Mouse (Mus musculus) common myeloid progenitor, adult 5-6 weeks (primary cell): ENCODE measurements around the gene Rrp9. TPM values are rescaled to one million over a fixed set of nuclear protein-coding genes. Genes with fewer than 3 reads are reported as not detected.

Experiments
- ATAC-seq: replicated peaks from 2 replicates; pipeline ENCODE4 v1.8.0; 2016; ENCODE audit warnings: low read depth, mild to moderate bottlenecking, moderate TSS enrichment, inconsistent platforms; ENCODE audit not compliant: poor library complexity, severe bottlenecking
- total RNA-seq: library from RNA; stranded (forward); fragments of 200-1000, 187-1606 nt; gene quantifications from 2 replicates; pipeline ENCODE4 v1.2.3, GENCODE M21; 2017

Rrp9 gene
- total RNA-seq, 1 experiment from 2014 or later = 43.9 TPM

DNA sequence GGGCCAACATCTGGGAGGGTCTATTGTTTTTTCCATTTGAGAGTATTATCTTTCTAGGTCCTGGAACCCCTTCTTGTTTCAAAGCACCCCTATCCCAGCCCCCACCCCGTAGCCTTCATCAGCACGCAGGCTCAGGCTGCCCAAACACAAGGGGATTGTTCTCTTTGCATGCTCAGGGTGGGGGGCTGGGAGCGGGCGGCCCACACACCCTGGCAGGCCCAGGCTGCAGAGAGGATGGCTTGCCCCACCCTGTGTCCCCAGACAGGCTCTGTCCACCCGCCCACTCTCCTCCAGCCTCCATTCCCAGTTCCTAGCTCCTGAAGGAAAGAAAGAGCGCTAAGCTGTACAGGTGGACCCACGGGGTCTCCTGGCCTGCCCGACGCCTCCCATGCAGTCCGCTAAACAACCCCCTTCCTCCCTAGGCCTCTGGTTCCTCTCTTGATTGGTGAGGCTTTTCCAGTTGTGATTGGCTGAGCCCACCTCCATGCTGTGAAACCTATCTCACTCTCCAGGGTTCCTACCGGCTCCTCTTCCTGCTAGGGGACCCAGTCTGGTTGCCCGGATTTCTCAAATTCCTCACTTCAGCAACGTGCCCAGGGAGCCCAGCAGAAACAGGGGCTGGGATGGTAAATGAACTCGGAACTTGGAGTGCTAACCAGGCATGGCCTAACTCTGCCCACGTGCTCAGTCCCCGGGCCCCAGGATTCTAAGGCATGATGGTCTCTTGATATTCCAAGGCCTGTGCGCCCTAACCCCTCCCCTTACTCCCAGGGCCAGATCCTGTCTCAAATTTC lies 20.7 kb upstream of the Rrp9 start:
- no peak for ATAC-seq

DNA sequence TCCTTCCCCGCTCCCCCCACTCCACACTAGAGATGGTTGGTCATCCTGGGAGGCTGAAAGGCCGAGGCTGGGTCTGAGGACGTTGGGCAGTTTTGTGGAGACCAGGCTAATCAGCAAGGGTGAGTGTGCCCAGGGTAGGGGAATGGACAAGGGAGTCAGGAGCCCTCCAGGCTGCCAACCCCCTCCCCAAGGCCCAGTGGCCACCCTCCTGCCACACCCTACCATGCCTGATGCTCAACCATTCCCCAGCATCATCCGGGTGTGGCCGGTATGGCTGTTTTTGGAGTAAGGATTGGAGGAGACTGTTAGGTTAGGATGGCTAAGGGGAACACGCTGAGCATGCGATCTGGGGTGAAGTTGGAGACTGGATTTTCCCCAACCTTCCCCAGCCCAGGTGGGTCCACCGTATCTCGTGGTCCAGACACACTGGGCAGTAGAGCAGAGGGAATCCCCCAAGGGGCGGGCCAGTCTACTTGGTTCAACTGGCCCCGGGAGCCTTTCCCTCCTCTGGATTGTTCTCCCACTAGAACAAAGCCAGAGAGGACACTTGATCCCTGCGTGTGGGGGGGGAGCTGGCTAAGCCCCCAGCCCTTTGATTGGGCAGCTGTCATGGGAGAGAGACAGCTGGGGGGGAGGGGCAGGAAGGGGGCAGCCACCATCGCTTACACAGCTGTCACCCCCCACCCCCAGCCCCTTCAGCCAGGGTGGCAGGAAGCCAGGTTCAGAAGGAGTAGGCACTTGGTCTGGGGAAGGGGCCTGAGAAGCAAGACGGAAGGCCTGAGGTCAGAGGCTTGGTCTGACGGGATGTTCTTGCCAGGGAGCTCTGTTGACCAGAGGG lies 19.2 kb upstream of the Rrp9 start:
- ATAC-seq = no peak

DNA sequence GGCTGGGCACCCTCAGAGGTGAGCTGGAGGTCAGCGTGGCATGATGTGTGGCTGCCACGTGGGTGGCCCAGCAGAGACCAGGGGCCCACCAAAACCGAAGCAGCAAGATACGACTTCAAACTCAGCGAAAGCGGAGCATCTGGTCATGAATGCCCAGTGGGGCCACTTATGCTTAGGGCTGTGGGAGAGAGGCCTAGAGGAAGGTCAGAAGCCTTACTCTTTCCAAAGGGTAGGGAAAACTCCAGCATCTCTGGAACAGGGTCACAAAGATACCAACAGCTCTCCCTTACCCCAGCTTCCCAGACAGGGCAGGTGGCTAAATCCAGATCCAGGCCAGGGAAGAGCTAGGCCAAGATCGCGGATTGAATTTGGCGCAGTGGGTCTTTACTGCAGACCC lies 18.6 kb upstream of the Rrp9 start:
- no peak for ATAC-seq

DNA sequence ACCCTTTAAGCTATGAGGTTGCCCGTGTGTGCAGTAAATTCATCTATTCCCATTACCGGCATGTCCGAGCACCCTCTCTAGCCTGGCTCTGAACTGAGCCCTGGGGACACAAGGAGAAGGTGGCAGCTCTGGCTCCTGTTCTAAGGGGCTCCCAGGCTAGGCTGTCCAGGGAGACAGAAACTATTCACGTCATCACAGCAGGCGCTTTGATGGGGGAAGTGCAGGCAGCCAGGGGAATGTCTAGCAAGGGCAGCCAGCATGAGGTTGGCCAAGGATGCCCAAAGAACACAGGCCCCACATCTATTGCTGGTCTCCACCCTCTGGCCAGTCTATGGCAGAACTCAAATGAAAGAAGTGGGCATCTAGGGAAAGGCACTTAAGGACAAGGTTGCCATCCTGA lies 17.8 kb upstream of the Rrp9 start:
- ATAC-seq = no peak

DNA sequence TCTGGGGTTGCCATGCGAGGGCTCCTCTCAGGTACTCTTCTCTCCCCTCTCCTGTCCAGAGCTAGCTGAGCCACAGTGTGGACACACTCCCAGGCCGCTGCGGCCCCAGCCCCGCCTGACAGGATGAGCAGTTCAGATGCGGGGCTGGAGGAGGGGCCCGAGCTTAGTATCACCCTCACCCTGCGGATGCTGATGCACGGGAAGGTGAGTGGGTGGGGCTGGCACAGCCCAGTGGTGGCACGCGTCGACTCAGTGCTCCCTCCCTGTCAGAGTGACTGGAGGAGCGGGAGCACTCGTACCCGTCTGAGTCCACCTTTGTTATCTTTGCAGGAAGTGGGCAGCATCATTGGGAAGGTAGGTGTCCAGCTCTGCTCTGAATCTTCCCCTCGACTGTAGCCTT lies 15.8 kb upstream of the Rrp9 start:
- ATAC-seq = no peak

DNA sequence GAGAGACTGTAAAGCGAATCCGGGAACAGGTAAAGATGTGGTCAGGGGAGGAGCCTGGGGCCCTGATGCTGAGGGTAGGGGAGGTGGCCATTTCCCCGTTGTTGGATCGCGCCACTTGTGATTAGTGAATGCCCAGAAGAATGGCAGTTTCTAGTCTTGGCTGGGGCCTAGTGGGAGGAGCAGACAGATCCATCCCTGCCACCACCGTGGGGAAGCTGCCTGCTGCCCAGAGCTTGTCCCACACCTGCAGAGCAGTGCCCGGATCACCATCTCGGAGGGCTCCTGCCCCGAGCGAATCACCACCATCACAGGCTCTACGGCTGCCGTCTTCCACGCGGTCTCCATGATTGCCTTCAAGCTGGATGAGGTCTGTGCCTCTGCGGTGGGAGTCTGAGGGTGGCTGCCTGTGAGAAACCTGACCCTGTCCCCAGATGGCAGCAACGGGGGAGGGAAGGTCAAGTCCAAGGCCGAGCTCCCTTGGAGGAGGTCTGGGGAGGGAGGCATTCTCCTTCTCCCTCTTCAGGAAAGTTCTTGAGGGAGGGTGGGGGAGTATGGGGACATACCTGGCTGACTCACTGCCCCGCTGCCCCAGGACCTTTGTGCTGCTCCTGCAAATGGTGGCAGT lies 15.2 kb upstream of the Rrp9 start:
- no peak for ATAC-seq

DNA sequence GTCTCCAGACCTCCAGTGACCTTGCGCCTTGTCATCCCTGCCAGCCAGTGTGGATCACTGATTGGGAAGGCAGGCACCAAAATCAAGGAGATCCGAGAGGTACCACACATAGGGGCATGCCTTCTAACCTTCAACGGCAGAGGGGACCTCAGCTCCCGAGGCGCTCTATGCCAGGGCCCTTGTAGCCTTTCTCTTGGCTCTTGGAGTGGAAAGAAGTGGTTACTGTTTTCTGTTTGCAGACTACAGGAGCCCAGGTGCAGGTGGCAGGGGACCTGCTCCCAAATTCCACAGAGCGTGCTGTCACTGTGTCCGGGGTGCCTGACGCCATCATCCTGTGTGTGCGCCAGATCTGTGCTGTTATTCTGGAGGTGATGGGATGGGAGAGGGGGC lies 14.7 kb upstream of the Rrp9 start:
- ATAC-seq = no peak

DNA sequence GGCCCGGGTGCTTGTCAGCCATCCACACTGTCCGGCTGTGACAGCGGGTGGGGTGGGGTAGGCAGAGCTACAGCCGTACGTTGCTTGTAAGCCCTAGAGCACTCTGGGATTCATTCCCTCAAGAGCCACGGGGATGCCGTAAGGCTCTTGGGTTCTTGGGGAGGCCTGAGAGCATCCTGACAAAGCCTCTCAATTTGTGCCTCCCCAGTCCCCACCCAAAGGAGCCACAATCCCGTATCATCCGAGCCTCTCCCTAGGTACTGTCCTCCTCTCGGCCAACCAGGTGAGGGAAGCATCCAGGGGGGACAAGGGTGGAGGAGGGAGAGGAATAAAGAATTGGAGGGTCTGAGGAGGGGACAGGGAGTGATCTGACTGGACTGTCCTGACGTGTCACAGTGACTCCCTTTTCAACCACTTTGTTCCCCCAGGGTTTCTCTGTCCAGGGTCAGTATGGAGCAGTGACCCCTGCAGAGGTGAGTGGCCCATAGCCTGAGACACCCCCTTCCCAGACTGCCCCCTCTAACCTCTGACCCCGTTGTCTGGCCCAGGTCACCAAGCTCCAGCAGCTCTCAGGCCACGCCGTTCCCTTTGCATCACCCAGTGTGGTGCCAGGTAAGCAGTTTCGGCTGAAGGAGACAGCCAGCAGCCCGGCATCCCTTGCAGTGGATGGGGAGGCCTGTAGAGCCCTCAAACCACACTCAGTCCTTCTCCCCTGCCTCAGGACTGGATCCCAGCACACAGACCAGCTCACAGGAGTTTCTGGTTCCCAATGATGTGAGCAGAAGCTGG lies 13.9 kb upstream of the Rrp9 start:
- ATAC-seq = no peak

DNA sequence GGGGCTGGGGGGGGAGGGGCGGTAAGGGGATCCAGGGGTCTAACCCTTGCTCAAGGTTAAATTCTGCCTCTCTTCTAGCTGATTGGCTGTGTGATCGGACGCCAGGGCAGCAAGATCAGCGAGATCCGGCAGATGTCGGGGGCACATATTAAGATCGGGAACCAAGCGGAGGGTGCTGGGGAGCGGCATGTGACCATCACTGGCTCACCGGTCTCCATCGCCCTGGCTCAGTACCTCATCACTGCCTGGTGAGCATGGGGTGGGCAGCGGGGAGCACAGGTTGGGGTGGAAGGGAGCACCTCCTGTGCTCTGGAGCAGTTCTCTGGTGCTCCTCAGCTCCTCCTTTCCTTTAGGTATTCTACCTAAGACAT lies 13.3 kb upstream of the Rrp9 start:
- ATAC-seq = no peak

DNA sequence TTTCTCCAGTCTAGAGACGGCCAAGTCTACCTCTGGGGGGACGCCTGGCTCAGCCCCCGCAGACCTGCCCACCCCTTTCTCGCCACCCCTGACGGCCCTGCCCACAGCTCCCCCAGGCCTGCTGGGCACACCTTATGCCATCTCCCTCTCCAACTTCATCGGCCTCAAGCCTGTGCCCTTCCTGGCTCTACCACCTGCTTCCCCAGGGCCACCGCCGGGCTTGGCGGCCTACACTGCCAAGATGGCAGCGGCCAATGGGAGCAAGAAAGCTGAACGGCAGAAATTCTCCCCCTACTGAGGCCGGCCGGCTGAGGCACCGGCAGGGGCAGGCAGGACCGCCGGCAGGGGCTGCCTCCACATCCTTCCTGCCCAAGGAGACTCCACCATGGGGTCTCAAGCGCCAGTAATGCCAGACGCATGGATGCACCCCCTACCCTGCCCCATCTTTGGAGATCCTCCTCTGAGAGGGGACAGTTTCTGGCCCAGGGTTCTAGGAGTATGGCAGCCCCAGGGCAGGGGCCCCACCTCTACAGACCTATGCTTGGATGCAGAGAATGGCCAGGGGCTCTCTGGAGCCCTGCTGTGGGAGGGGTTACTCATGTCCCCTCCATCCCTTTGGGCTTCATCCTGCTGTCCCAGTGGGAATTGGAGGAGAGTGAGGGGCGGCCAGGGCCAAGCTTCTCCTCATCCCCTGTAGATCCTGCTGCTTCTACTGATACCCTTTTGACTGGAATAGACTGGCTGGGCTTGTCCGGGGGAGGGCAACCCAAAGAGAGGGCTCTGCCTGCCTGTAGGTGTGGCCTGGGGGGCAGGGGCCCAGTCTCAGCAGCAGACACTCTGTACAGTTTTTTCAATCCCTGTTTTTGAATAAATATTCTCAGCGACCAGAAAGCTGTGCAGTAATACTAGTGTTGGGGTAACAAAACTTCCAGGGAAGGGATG lies 12.4 kb upstream of the Rrp9 start:
- ATAC-seq = no peak

DNA sequence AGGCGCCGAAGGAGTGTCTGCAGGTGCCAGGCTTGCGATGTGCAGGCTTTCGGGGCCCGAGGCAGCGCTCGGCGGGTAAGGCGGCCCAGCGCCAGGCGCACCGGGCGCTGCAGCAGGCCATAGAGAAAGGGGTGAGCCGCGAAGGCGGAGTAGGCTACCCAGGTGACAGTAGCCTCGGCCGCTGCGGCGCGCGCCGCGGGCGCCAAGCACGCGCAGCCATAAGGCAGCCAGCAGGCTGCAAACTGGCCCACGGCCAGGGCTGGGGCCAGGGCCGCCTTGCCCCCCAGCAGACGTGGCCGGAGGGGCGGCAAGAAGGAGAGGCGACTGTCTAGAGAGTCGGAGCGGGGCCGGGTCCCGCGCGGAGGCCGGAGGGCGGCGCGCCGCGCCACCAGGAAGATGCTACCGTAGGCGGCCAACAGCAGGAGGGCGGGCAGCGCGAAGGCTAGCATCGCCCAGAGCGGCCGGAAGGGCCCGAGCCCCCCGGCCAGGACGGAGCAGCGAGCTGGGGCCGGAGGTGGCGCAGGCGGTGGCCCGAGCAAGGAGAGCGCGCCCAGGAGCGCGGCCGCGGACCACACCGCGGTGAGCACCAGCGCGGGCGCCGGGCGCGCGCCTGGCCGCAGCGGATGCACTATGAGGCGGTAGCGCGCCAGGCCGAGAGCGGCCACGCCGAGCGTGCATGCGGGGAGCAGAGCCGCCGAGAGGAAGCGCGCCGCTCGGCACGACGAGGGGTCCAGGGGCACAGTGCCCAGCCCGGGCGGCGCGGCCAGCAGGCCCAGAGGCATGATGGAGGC lies 10.8 kb upstream of the Rrp9 start:
- peak; percentile 26 for ATAC-seq

DNA sequence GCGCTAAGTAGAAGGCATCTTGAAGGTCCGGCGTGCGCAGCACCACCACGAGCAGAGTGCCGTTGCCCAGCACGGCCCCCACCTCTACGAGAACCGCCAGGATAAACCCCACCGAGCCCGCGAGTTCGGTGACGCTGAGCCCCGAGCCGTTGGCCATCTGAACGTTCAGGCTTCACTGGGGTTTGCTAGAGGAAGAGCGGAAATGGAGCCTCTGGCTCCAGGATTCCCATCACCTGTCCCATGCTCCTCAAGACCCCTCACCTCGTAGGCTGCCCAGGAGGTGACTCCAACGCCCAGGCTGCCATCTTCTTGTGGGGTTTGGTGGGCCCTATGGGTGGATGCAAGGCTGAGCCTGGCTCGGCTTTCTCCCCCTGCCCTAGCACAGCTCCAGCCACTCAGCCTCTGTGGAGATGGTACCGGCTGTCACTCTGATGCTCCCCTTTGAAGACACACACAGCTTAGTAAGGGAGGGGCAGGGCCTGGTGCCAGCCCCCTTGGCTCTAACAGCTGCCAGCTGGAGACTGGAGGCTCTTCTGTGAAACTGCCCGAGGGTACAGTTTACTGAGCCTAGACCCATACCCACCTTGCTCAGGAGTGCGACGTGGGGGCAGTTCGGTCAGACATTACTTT lies 10.1 kb upstream of the Rrp9 start, which contains the start of gene Gpr62:
TSS of gene Gpr62 (minus strand) at position 368 of the 630 bp plus-strand sequence.
- ATAC-seq = no peak

DNA sequence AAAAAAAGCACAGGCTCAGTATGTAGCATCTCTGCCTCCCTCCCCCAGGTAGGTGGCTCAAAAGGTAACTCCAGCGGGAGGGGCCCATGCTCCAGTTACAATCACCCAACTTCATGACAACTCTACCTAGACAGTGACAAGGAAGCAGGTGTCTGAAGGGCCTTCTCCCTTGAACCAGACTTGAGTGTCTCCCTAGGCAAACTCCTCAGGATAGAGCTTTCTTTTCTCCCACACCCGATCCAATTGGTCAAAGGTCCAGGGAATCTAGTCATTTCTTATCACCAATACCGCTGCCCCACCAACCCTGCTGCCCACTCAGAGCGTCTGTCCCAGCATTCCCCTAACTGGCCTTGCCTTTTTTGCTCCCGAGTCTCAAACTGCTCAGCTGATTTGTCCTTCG lies 9.0 kb upstream of the Rrp9 start:
- no peak for ATAC-seq

DNA sequence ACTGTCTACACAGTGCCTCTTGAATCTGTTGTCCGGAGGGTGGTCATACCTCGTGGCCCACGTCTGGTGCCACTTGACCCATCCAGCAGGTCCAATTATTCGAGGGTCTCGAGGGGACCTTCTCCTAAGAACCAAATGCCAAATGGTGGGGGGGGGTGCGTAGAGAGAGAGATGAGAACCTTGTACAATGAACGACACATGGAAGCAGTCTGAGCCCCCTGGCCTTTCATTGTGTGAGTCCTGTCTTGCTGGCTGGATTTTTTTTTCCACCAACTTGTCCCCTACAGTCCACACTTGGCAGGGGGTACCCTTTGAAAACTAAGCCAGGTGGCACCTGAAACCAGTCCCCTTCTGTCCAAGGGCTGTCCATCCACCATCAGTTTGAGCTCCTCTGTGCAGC lies 8.0 kb upstream of the Rrp9 start:
- ATAC-seq = no peak

DNA sequence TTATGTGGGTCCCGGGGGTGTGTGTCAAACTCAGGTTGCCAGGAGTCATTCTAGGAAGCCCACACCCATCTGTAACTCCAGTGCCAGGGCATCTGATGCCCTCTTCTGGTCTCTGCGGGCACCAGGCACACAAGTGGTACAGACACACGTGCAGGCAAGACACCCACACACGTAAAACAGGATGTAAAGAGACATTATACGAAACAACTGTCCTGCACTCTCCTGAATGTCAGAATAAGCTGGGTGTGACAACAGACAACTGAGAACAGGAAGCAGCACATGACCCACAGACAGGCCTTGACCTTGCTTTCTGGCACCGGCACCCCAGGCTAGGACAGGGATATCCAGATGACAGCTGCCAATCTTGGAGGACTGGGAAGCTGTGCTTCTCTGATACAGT lies 6.4 kb upstream of the Rrp9 start:
- ATAC-seq = peak; percentile 26; the same call in 1 of the 2 replicates

DNA sequence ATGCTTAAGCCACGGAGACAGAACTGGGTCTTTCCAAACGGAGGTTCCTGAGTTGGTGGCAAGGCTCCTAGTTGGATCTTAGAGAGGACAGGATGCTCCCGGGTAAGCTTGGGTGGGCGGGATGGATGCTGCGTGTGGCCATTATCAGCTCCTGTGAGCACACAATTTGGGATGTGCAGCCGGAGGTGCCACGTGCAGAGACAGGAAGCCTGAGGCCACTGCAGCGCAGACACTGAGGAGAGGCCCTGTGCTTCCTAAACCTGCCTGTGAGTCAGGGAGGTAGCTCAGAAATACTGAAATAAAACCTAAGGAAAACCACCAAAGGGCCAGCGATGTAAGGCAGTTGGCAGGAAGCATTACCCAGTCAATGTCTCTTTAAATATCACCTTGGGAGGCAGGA lies 6.0 kb upstream of the Rrp9 start:
- ATAC-seq = no peak

DNA sequence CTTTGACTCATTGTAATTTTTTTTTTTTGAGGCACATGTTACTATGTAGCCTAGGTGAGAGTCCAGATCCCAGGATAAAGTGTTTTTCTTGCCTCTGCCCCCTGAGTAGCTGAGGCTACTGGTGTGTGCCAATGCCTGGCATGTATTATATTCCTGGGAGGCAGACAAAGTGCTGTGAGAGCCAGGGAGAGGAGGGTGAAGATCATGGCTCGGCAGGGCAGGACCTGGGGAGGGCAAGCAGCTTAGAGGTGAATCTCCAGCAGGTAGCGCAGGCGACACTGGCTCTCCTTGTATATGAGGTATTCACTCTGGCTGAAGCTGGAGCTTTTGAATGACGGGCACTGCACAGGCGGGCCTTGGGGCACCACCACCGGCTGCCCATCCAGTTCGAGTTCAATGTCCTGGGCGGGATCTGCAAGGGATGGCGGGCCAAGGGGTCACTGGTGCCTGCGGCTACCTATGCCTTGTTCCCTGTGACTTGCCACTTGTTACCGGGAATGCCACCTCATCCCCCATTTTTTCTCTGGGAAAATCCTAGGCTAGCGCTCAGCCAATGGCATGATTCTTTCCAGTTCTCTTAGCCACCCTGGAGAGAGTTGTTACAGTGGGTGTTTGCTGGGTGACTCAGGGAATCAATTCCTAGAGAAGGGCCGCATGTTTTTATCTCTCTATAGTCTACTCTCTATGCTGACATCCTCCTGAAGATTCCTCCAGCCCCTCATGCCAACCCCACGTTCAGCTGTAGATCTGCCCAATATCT lies 4.6 kb upstream of the Rrp9 start:
- no peak for ATAC-seq
